Mouse (Mus musculus): Measurements from ENCODE around the gene Kcnma1. TPM values are rescaled to one million over a fixed set of nuclear protein-coding genes. Genes with fewer than 3 reads are reported as not detected.

The Kcnma1 gene
- polyA plus RNA-seq, 1 experiment from 2014 or later = 0.39 TPM

- Histone ChIP-seq H3K9me3 (replicated peaks; ENCODE audit: control insufficient read depth, low read length) (no peaks in the 10 kb centered on the region), H3K9ac (ENCODE audit: low read depth, low read length) (no peak overlapping the region), H3K4me3 (ENCODE audit: low read depth, low read length) (no peak overlapping the region), H3K27ac (ENCODE audit: low read depth, low read length) (no peak overlapping the region), H3K36me3 (ENCODE audit: control insufficient read depth, insufficient read depth, low read length) (no peaks in the 10 kb centered on the region), H3K27me3 (ENCODE audit: control insufficient read depth, insufficient read depth, low read length) (no peaks in the 10 kb centered on the region), H3K4me2 (no peak overlapping the region), H3K4me1 (ENCODE audit: control insufficient read depth, insufficient read depth, low read length) (0 out of 2 replicates have a peak, but pooled peaks cover 2% of the 10 kb centered on the region)
- ATAC-seq (replicated peaks; ENCODE audit: insufficient number of reproducible peaks, low FRiP score, low TSS enrichment) = no peak
- WGBS (ENCODE audit: insufficient replicate concordance) = 60% methylated on average over 5 of the region's 5 CpGs
Observed at GRCm38 (mm10) chr14:23831284-23831683, 183.0 kb downstream of the Kcnma1 start.

GRCm38 (mm10) chr14:23830316-23830715 is 184.0 kb downstream of the Kcnma1 start:
- Histone ChIP-seq H3K27ac (ENCODE audit: low read depth, low read length) (no peak overlapping the region), H3K4me2 (no peak overlapping the region), H3K4me3 (ENCODE audit: low read depth, low read length) (no peak overlapping the region), H3K9me3 (replicated peaks; ENCODE audit: control insufficient read depth, low read length) (no peaks in the 10 kb centered on the region), H3K27me3 (ENCODE audit: control insufficient read depth, insufficient read depth, low read length) (no peaks in the 10 kb centered on the region), H3K9ac (ENCODE audit: low read depth, low read length) (no peak overlapping the region), H3K36me3 (ENCODE audit: control insufficient read depth, insufficient read depth, low read length) (no peaks in the 10 kb centered on the region), H3K4me1 (ENCODE audit: control insufficient read depth, insufficient read depth, low read length) (no peaks in the 10 kb centered on the region)
- WGBS (ENCODE audit: insufficient replicate concordance) = 49% methylated on average over 4 of the region's 4 CpGs
- ATAC-seq (replicated peaks; ENCODE audit: insufficient number of reproducible peaks, low FRiP score, low TSS enrichment) = no peak

- no peaks in the 10 kb centered on the region for H3K36me3 ChIP-seq (ENCODE audit: control insufficient read depth, insufficient read depth, low read length)
- no peaks in the 10 kb centered on the region for H3K27me3 ChIP-seq (ENCODE audit: control insufficient read depth, insufficient read depth, low read length)
- no peak overlapping the region for H3K4me3 ChIP-seq (ENCODE audit: low read depth, low read length)
- H3K9me3 ChIP-seq (replicated peaks; ENCODE audit: control insufficient read depth, low read length) = no peaks in the 10 kb centered on the region
- H3K4me2 ChIP-seq = no peak overlapping the region
- no peak for ATAC-seq (replicated peaks; ENCODE audit: insufficient number of reproducible peaks, low FRiP score, low TSS enrichment)
- H3K4me1 ChIP-seq (ENCODE audit: control insufficient read depth, insufficient read depth, low read length) = no peaks in the 10 kb centered on the region
- H3K9ac ChIP-seq (ENCODE audit: low read depth, low read length) = no peak overlapping the region
- 62% methylated on average over 3 of the region's 3 CpGs for WGBS (ENCODE audit: insufficient replicate concordance)
- no peak overlapping the region for H3K27ac ChIP-seq (ENCODE audit: low read depth, low read length)
Observed at GRCm38 (mm10) chr14:23828711-23829320, 185.5 kb downstream of the Kcnma1 start.

GRCm38 (mm10) chr14:23824937-23825336 is 189.4 kb downstream of the Kcnma1 start:
- no peaks in the 10 kb centered on the region for H3K9me3 ChIP-seq (replicated peaks; ENCODE audit: control insufficient read depth, low read length)
- no peak overlapping the region for H3K27ac ChIP-seq (ENCODE audit: low read depth, low read length)
- no peaks in the 10 kb centered on the region for H3K36me3 ChIP-seq (ENCODE audit: control insufficient read depth, insufficient read depth, low read length)
- no peaks in the 10 kb centered on the region for H3K27me3 ChIP-seq (ENCODE audit: control insufficient read depth, insufficient read depth, low read length)
- H3K4me3 ChIP-seq (ENCODE audit: low read depth, low read length) = no peak overlapping the region
- no peaks in the 10 kb centered on the region for H3K4me1 ChIP-seq (ENCODE audit: control insufficient read depth, insufficient read depth, low read length)
- no peak overlapping the region for H3K9ac ChIP-seq (ENCODE audit: low read depth, low read length)
- no peak for ATAC-seq (replicated peaks; ENCODE audit: insufficient number of reproducible peaks, low FRiP score, low TSS enrichment)
- no peak overlapping the region for H3K4me2 ChIP-seq
- WGBS (ENCODE audit: insufficient replicate concordance) = 62% methylated on average over 2 of the region's 2 CpGs

GRCm38 (mm10) chr14:23824267-23824666 is 190.0 kb downstream of the Kcnma1 start:
- ATAC-seq (replicated peaks; ENCODE audit: insufficient number of reproducible peaks, low FRiP score, low TSS enrichment) = no peak
- H3K9me3 ChIP-seq (replicated peaks; ENCODE audit: control insufficient read depth, low read length) = no peaks in the 10 kb centered on the region
- H3K36me3 ChIP-seq (ENCODE audit: control insufficient read depth, insufficient read depth, low read length) = no peaks in the 10 kb centered on the region
- no peaks in the 10 kb centered on the region for H3K27me3 ChIP-seq (ENCODE audit: control insufficient read depth, insufficient read depth, low read length)
- WGBS (ENCODE audit: insufficient replicate concordance) = 56% methylated on average over 4 of the region's 4 CpGs
- H3K4me2 ChIP-seq = no peak overlapping the region
- H3K4me1 ChIP-seq (ENCODE audit: control insufficient read depth, insufficient read depth, low read length) = no peaks in the 10 kb centered on the region
- no peak overlapping the region for H3K27ac ChIP-seq (ENCODE audit: low read depth, low read length)
- H3K4me3 ChIP-seq (ENCODE audit: low read depth, low read length) = no peak overlapping the region
- H3K9ac ChIP-seq (ENCODE audit: low read depth, low read length) = no peak overlapping the region

GRCm38 (mm10) chr14:23817585-23817984 is 196.7 kb downstream of the Kcnma1 start:
- no peak for ATAC-seq (replicated peaks; ENCODE audit: insufficient number of reproducible peaks, low FRiP score, low TSS enrichment)
- no peaks in the 10 kb centered on the region for H3K36me3 ChIP-seq (ENCODE audit: control insufficient read depth, insufficient read depth, low read length)
- H3K9ac ChIP-seq (ENCODE audit: low read depth, low read length) = no peak overlapping the region
- no peak overlapping the region for H3K4me2 ChIP-seq
- 80% methylated on average over 3 of the region's 3 CpGs for WGBS (ENCODE audit: insufficient replicate concordance)
- no peak overlapping the region for H3K4me3 ChIP-seq (ENCODE audit: low read depth, low read length)
- no peaks in the 10 kb centered on the region for H3K4me1 ChIP-seq (ENCODE audit: control insufficient read depth, insufficient read depth, low read length)
- H3K27me3 ChIP-seq (ENCODE audit: control insufficient read depth, insufficient read depth, low read length) = no peaks in the 10 kb centered on the region
- H3K27ac ChIP-seq (ENCODE audit: low read depth, low read length) = no peak overlapping the region
- H3K9me3 ChIP-seq (replicated peaks; ENCODE audit: control insufficient read depth, low read length) = no peaks in the 10 kb centered on the region

GRCm38 (mm10) chr14:23810081-23810480 is 204.2 kb downstream of the Kcnma1 start:
- 69% methylated on average over 1 of the region's 1 CpGs for WGBS (ENCODE audit: insufficient replicate concordance)
- ATAC-seq (replicated peaks; ENCODE audit: insufficient number of reproducible peaks, low FRiP score, low TSS enrichment) = no peak
- no peak overlapping the region for H3K9ac ChIP-seq (ENCODE audit: low read depth, low read length)

GRCm38 (mm10) chr14:23809124-23809523 is 205.2 kb downstream of the Kcnma1 start:
- no peaks in the 10 kb centered on the region for H3K36me3 ChIP-seq (ENCODE audit: control insufficient read depth, insufficient read depth, low read length)
- no peaks in the 10 kb centered on the region for H3K4me1 ChIP-seq (ENCODE audit: control insufficient read depth, insufficient read depth, low read length)
- 47% methylated on average over 1 of the region's 1 CpGs for WGBS (ENCODE audit: insufficient replicate concordance)
- ATAC-seq (replicated peaks; ENCODE audit: insufficient number of reproducible peaks, low FRiP score, low TSS enrichment) = no peak
- H3K4me3 ChIP-seq (ENCODE audit: low read depth, low read length) = no peak overlapping the region
- no peak overlapping the region for H3K9ac ChIP-seq (ENCODE audit: low read depth, low read length)
- no peak overlapping the region for H3K4me2 ChIP-seq
- H3K9me3 ChIP-seq (replicated peaks; ENCODE audit: control insufficient read depth, low read length) = no peaks in the 10 kb centered on the region
- H3K27ac ChIP-seq (ENCODE audit: low read depth, low read length) = no peak overlapping the region
- no peaks in the 10 kb centered on the region for H3K27me3 ChIP-seq (ENCODE audit: control insufficient read depth, insufficient read depth, low read length)

More at GRCm38 (mm10) chr14:23810081-23810480, 204.2 kb downstream of the Kcnma1 start:
- Histone ChIP-seq H3K27ac (ENCODE audit: low read depth, low read length) (no peak overlapping the region), H3K4me2 (no peak overlapping the region), H3K4me1 (ENCODE audit: control insufficient read depth, insufficient read depth, low read length) (no peaks in the 10 kb centered on the region), H3K27me3 (ENCODE audit: control insufficient read depth, insufficient read depth, low read length) (no peaks in the 10 kb centered on the region), H3K36me3 (ENCODE audit: control insufficient read depth, insufficient read depth, low read length) (no peaks in the 10 kb centered on the region), H3K4me3 (ENCODE audit: low read depth, low read length) (no peak overlapping the region), H3K9me3 (replicated peaks; ENCODE audit: control insufficient read depth, low read length) (no peaks in the 10 kb centered on the region)

- no peaks in the 10 kb centered on the region for H3K36me3 ChIP-seq (ENCODE audit: control insufficient read depth, insufficient read depth, low read length)
- H3K4me1 ChIP-seq (ENCODE audit: control insufficient read depth, insufficient read depth, low read length) = no peaks in the 10 kb centered on the region
- H3K9ac ChIP-seq (ENCODE audit: low read depth, low read length) = no peak overlapping the region
- H3K27ac ChIP-seq (ENCODE audit: low read depth, low read length) = no peak overlapping the region
- no peaks in the 10 kb centered on the region for H3K9me3 ChIP-seq (replicated peaks; ENCODE audit: control insufficient read depth, low read length)
- H3K4me3 ChIP-seq (ENCODE audit: low read depth, low read length) = no peak overlapping the region
- no peak overlapping the region for H3K4me2 ChIP-seq
- no peak for ATAC-seq (replicated peaks; ENCODE audit: insufficient number of reproducible peaks, low FRiP score, low TSS enrichment)
- H3K27me3 ChIP-seq (ENCODE audit: control insufficient read depth, insufficient read depth, low read length) = no peaks in the 10 kb centered on the region
- 46% methylated on average over 2 of the region's 2 CpGs for WGBS (ENCODE audit: insufficient replicate concordance)
Observed at GRCm38 (mm10) chr14:23806378-23806777, 207.9 kb downstream of the Kcnma1 start.

All from heart, embryonic 11.5 days (tissue).